Mouse (Mus musculus) Patski (cell line): ENCODE results near the gene Csrp3. TPM values are rescaled to one million over a fixed set of nuclear protein-coding genes. Genes with fewer than 3 reads are reported as not detected.

Source experiments
- ATAC-seq: fragments of 100-300 bp; one replicate; pipeline ENCODE4 v1.8.0; 2021
- CTCF ChIA-PET: fragments of 350-600 bp; sonication (Branson Sonifier 250); formaldehyde crosslinking; loops from one replicate; lab custom pipeline; 2022; ENCODE audit warnings: inconsistent platforms; lab: Charles Lee
- POLR2A ChIA-PET: fragments of 350-600 bp; sonication (Branson Sonifier 250); formaldehyde crosslinking; loops from one replicate; lab custom pipeline; 2022; ENCODE audit warnings: antibody characterized with exemption, inconsistent platforms; lab: Charles Lee
- DNase-seq: peaks from one replicate; pipeline ENCODE4 v3.0.0-alpha.2; 2011; ENCODE audit warnings: low read depth, low spot score
- H3K27me3 ChIP-seq: fragments of 371-371 bp; one replicate; pipeline ENCODE4 v1.5.1; 2021
- CTCF ChIP-seq: fragments of 100-300 bp; IDR thresholded peaks from one replicate; pipeline ENCODE4 v1.5.1; 2021
- in situ Hi-C: fragments of 300-500 bp; cut with MboI; formaldehyde crosslinking; loops from 3 replicates; pipeline ENCODE4 v1.11.1; 2018; ENCODE audit warnings: low pct_unique_long_range_greater_than_20kb, mixed read lengths
- polyA plus RNA-seq: library from polyadenylated mRNA; unstranded; gene quantifications from one replicate; pipeline ENCODE4 v1.2.3, GENCODE M21; 2021

The Csrp3 gene
- polyA plus RNA-seq, 1 experiment from 2014 or later = not detected

DNA sequence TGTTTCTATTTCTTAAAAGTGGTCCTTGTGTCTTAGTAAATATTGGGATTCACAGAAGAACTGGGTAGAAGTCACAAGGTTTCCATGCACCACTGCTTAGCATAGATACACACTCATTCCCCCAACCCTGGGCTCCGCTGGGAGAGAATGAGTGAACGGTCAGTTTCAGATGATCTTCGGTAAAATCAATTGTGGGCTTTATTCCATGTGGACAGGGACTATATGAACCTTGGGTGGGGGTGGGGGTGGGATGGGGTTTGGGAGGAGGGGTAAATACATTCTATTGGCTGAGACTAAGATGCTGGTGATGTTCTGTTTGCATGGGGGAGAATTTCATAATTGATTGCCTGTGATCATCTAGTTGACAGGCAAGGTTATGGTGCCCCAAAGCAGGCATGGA is 7.6 kb upstream of the Csrp3 start:
- POLR2A ChIA-PET = no interaction called here
- CTCF ChIA-PET = interaction anchor here (1.0 to 1.6 kb wide), 3 partner anchors 9 to 24 kb away, joined by 3 to 4 read pairs (median 4); no protein-coding TSS in a partner anchor
- no peak for DNase-seq
- in situ Hi-C loops = no loop called here
- TF ChIP-seq CTCF = no peak
- ATAC-seq = no peak
- H3K27me3 ChIP-seq = no peaks in the 10 kb centered on the region

DNA sequence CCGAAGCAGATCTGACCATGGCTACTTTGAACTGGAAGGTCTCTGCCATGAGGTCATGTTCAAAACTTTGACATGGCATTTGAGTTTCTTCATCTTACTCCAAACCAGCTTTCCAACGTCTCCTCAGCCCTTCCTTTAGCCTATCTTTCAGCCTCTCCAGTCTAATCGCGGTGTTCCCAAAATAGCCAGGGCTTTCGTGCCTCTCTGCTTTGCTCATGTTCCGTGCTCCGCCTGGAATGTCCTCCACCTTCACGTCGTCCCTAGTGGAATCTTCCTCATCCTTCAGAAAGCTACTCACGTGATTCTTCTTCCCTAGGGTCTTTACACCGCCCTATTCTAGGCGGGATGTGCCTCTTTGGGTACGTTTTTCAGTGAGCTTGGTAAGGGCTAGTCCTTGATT is 5.7 kb upstream of the Csrp3 start:
- no peak for ATAC-seq
- H3K27me3 ChIP-seq = no peaks in the 10 kb centered on the region
- no peak for DNase-seq
- in situ Hi-C loops = no loop called here
- POLR2A ChIA-PET = no interaction called here
- TF ChIP-seq CTCF = no peak
- CTCF ChIA-PET = interaction anchor here (1.1 kb wide), 1 partner anchor 11 kb away, joined by 3 read pairs; no protein-coding TSS in a partner anchor

GRCm38 (mm10) chr7:48851529-48852104 is 3.8 kb upstream of the Csrp3 start:
- ChIA-PET POLR2A (no interaction called here), CTCF (interaction anchor here (0.7 to 1.3 kb wide), 5 partner anchors 7 to 15 kb away, joined by 3 read pairs; no protein-coding TSS in a partner anchor)
- no peaks in the 10 kb centered on the region for H3K27me3 ChIP-seq
- TF ChIP-seq CTCF = no peak
- DNase-seq (no peak), ATAC-seq (no peak)
- in situ Hi-C loops = no loop called here

- in situ Hi-C loops = no loop called here
- DNase-seq = no peak
- ATAC-seq = no peak
- no peaks in the 10 kb centered on the region for H3K27me3 ChIP-seq
- ChIA-PET POLR2A (no interaction called here), CTCF (interaction anchor here (0.9 to 1.2 kb wide), 2 partner anchors 8 to 12 kb away, joined by 3 to 4 read pairs; no protein-coding TSS in a partner anchor)
- no peak for TF ChIP-seq CTCF
Observed at GRCm38 (mm10) chr7:48846755-48847154, 1.1 kb downstream of the Csrp3 start.

DNA sequence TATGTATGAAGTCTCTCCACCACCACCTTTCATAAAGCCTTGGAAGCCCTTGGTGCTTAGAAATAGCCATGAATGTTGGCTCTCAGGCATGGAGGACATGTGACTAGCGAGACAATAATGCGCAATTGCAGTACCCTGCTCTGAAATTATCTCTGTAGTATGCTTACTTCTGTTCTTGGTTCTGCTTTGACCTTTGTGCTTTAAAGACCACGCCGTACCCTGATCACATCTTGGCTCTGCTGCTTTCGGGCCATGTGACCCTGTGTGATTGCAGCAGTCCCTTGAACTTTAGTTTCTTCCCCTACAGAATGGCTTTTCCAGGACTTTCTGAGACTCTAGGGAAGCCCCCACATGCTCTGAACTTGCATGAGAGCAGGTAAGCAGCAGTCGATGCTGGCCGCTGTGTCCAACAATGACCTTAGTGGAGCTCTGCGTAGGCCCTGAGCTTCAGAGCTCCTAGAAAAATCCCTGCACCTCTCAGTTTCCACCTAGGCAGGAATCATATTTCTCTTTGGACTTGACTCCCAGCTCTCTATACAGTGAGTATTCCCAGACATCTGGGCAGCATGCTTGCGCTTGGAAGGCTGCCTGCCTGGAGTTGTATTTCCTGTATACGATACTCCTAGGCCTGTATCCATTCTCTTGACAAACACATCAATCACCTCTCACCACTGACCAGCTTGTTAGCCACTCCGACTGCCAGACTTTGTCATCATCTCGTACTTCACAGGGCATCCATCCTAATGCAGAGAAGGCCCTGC is 2.4 kb downstream of the Csrp3 start:
- ATAC-seq = no peak
- TF ChIP-seq CTCF = no peak
- H3K27me3 ChIP-seq = no peaks in the 10 kb centered on the region
- ChIA-PET POLR2A (no interaction called here), CTCF (no interaction called here)
- DNase-seq = no peak
- in situ Hi-C loops = no loop called here

- ChIA-PET CTCF (interaction anchor here (1.0 kb wide), 1 partner anchor 9 kb away, joined by 3 read pairs; no protein-coding TSS in a partner anchor), POLR2A (no interaction called here)
- no peaks in the 10 kb centered on the region for H3K27me3 ChIP-seq
- in situ Hi-C loops = no loop called here
- no peak for ATAC-seq
- TF ChIP-seq CTCF = no peak
- DNase-seq = no peak
Observed at GRCm38 (mm10) chr7:48843541-48843940, 4.3 kb downstream of the Csrp3 start.

GRCm38 (mm10) chr7:48842353-48842752 is 5.5 kb downstream of the Csrp3 start:
- no peak for TF ChIP-seq CTCF
- no peak for DNase-seq
- in situ Hi-C loops = no loop called here
- ChIA-PET POLR2A (no interaction called here), CTCF (no interaction called here)
- H3K27me3 ChIP-seq = no peaks in the 10 kb centered on the region
- no peak for ATAC-seq

DNA sequence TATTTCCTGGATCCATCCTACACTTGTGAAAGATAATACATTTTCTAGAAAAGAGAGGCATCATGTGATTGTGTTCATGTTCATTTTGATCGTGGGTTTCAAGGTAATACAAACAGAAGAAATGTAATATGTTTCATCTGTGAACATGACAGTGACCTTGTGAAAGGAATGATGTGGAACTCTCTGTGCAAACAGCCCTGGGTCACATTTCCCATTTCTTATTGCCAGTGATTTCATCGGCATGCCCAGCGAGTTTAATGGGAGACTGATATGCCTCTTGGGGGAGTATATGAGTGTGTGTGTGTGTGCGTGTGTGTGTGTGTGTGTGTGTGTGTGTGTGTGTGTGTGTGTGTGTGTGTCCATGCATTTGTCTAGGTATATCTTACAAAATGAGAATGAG is 6.3 kb downstream of the Csrp3 start:
- DNase-seq (no peak), ATAC-seq (no peak)
- no peak for TF ChIP-seq CTCF
- ChIA-PET CTCF (no interaction called here), POLR2A (no interaction called here)
- in situ Hi-C loops = no loop called here
- no peaks in the 10 kb centered on the region for H3K27me3 ChIP-seq

- in situ Hi-C loops = no loop called here
- H3K27me3 ChIP-seq = no peaks in the 10 kb centered on the region
- TF ChIP-seq CTCF = no peak
- POLR2A ChIA-PET = no interaction called here
- no peak for ATAC-seq
- no peak for DNase-seq
- CTCF ChIA-PET = interaction anchor here (1.1 to 1.7 kb wide), 3 partner anchors 11 to 12 kb away, joined by 3 read pairs; no protein-coding TSS in a partner anchor
Observed at GRCm38 (mm10) chr7:48840545-48840944, 7.3 kb downstream of the Csrp3 start.

DNA sequence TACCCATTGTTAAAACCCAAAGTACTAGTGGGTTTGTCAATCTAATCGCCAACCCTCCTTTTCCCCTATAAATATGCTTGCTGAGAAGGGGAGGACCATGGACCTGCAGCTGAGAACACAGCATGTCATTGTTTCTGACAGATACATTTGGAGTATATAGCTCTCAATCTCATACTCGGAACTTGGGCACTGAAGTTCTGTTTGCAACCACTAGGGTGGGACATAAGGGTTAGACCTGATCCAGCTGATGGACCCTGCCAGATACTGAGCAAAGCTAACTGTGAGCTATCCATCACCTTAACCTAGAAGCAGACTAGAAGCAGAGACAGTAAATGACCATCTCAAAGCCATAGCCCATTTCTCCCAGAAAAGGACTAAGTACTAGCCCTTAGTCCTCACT is 9.4 kb downstream of the Csrp3 start:
- no peak for ATAC-seq

DNA sequence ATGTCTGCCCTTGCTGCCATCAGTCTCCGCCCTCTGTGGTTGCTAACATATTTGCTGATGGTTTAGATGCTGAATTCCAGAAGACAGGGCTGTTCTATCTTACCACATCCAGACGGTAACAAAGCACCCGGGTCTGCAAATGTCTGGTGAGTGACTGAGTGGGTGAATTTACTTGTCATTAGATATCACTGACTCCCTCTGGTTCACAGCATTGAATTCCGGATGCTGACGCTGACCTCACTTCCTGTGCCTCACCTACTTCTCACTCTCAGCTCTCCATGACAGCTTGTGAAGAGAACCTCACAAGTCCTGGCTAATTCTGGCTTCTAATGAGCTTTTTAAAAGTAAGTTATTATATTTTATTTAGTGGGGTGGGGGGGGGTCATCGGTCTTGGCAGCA is 10.9 kb downstream of the Csrp3 start:
- no peak for TF ChIP-seq CTCF
- ChIA-PET POLR2A (no interaction called here), CTCF (no interaction called here)
- no peaks in the 10 kb centered on the region for H3K27me3 ChIP-seq
- no peak for DNase-seq
- ATAC-seq = no peak
- in situ Hi-C loops = no loop called here

More for the DNA sequence above, 9.4 kb downstream of the Csrp3 start:
- DNase-seq = no peak
- POLR2A ChIA-PET = no interaction called here
- no peak for TF ChIP-seq CTCF
- CTCF ChIA-PET = interaction anchor here (1.0 to 1.3 kb wide), 3 partner anchors 10 to 88 kb away, joined by 3 to 6 read pairs (median 3); no protein-coding TSS in a partner anchor
- in situ Hi-C loops = no loop called here
- H3K27me3 ChIP-seq = no peaks in the 10 kb centered on the region
